Mouse (Mus musculus) olfactory bulb, adult 2 months (tissue): ENCODE measurements around the gene Tfap2d.

Source experiments
- CTCF ChIP-seq: fragments of 200-500 bp; IDR thresholded peaks from 2 replicates; pipeline ENCODE4 v1.5.1; 2012; ENCODE audit warnings: low read depth, mild to moderate bottlenecking, low read length, moderate library complexity; ENCODE audit not compliant: insufficient read depth
- POLR2A ChIP-seq: fragments of 200-500 bp; IDR thresholded peaks from 2 replicates; pipeline ENCODE4 v1.6.1; 2012; ENCODE audit warnings: mild to moderate bottlenecking, low read depth, low read length, moderate library complexity; ENCODE audit not compliant: insufficient read depth

DNA sequence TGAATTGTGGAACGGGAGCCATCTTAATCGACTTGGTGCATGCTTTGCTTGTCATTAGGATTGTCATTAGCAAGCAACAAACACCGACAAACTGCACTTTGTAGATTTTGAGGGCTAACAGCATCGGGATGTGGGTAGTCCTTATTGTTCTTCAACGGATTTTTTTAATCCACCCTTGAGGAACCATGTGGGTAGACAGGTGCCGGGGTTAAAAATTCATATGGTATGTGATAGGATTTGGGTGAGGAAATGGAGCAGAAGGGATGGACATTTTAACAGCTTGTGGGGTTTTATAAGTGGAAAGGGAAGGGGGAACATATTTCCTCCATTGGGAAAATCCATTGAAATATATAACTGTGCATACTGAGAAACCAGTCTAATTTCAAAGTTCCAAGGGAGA is 46.0 kb upstream of the Tfap2d start:
- TF ChIP-seq CTCF (no peak), POLR2A (no peak)
